Mouse (Mus musculus): ENCODE results near the gene Ica1l.

GRCm38 (mm10) chr1:59943825-59944224 lies 99.2 kb downstream of the Ica1l start:
- no peak for TF ChIP-seq CTCF (conservative IDR thresholded peaks at IDR 0.05; ENCODE audit: insufficient read depth, insufficient read length, low read depth, low read length)
- no peak for TF ChIP-seq POLR2A (IDR thresholded peaks at IDR 0.05; ENCODE audit: low read depth, low read length)
